Mouse (Mus musculus) intestine, embryonic 16.5 days (tissue): ENCODE measurements around the gene Gbf1. TPM values are rescaled to one million over a fixed set of nuclear protein-coding genes. Genes with fewer than 3 reads are reported as not detected.

Source experiments
- ATAC-seq: fragments of 200-750 bp; cut with Nextera tagmentation; 2 replicates; pipeline ENCODE4 v1.8.0; 2017; ENCODE audit warnings: moderate TSS enrichment, moderate library complexity
- H3K27ac ChIP-seq: fragments of 300-500 bp; sonication (generic); 2 replicates; pipeline ENCODE4 v1.5.1; 2014; ENCODE audit warnings: mild to moderate bottlenecking, low read length
- H3K27me3 ChIP-seq: fragments of 300-500 bp; sonication (generic); replicated peaks from 2 replicates; pipeline ENCODE4 v1.6.1; 2014; ENCODE audit warnings: low read length, control low read depth, mixed read lengths; ENCODE audit not compliant: control insufficient read depth, insufficient read depth
- H3K36me3 ChIP-seq: fragments of 300-500 bp; sonication (generic); 2 replicates; pipeline ENCODE4 v1.6.1; 2014; ENCODE audit warnings: low read length, control low read depth; ENCODE audit not compliant: control insufficient read depth, insufficient read depth
- H3K4me1 ChIP-seq: fragments of 300-500 bp; sonication (generic); 2 replicates; pipeline ENCODE4 v1.6.1; 2014; ENCODE audit warnings: low read length, control low read depth, mixed read lengths; ENCODE audit not compliant: control insufficient read depth, insufficient read depth
- H3K4me2 ChIP-seq: fragments of 300-500 bp; sonication (generic); 2 replicates; pipeline ENCODE4 v1.6.1; 2014; ENCODE audit warnings: low read depth, low read length, control low read depth
- H3K4me3 ChIP-seq: fragments of 300-500 bp; sonication (generic); 2 replicates; pipeline ENCODE4 v1.5.1; 2014; ENCODE audit warnings: mild to moderate bottlenecking, low read length
- H3K9ac ChIP-seq: fragments of 300-500 bp; sonication (generic); 2 replicates; pipeline ENCODE4 v1.6.1; 2014; ENCODE audit warnings: low read depth, low read length
- H3K9me3 ChIP-seq: fragments of 300-500 bp; sonication (generic); 2 replicates; pipeline ENCODE4 v1.6.1; 2016; ENCODE audit warnings: low read length, control low read depth; ENCODE audit not compliant: control insufficient read depth
- WGBS: fragments of 180-500 bp; shearing (Covaris S2); extraction: QIAGEN DNeasy Blood & Tissue Kit; methylation state at CpG from one replicate; pipeline ENCODE4 v1.1.7; 2014; 5-methylcytosine and 5-hydroxymethylcytosine counted together
- polyA plus RNA-seq: library from polyadenylated mRNA; unstranded; fragments of >200 nt; fragmentation: Nextera tagmentation; extraction: Ambion mirVana; gene quantifications from 2 replicates; pipeline ENCODE4 v1.2.1, GENCODE M21; 2015

Gbf1 gene
- polyA plus RNA-seq, 1 experiment from 2014 or later: 33.6 TPM

DNA sequence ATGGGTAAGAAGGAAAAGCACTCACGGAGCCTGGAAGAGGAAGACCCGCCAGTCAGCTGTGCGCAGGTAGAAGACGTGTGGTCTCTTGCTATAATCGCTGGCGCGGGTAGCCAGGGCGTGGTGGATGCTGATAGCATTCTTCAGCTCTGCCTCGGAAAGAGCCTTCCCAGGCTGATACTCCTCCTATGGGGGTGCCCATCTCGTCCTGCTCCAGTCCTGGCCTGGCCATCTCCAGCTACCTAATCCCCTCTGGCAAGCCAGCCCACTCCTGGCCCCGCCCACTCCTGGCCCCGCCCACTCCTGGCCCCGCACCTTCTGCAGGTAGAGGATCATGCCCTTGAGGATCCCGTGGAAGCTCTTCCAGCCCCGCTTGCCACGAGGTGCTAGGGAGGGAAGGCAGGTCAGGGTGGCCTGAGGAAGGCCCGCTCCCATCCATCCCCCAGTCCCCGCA is 161.9 kb downstream of the Gbf1 start:
- no peak overlapping the region for H3K27ac ChIP-seq
- WGBS: 24% methylated on average over 18 of the region's 18 CpGs
- peak overlapping the region; percentile 5 for H3K4me3 ChIP-seq
- peak overlapping the region; percentile 63; the same call in 1 of the 2 replicates for H3K4me2 ChIP-seq
- H3K4me1 ChIP-seq: peaks cover 26% of the 10 kb centered on the region
- H3K9me3 ChIP-seq: no peaks in the 10 kb centered on the region
- H3K36me3 ChIP-seq: 0 out of 2 replicates have a peak, but pooled peaks cover 8% of the 10 kb centered on the region
- ATAC-seq: no peak
- H3K9ac ChIP-seq: peak overlapping the region; percentile 29; the same call in 1 of the 2 replicates
- peaks cover 33% of the 10 kb centered on the region for H3K27me3 ChIP-seq

DNA sequence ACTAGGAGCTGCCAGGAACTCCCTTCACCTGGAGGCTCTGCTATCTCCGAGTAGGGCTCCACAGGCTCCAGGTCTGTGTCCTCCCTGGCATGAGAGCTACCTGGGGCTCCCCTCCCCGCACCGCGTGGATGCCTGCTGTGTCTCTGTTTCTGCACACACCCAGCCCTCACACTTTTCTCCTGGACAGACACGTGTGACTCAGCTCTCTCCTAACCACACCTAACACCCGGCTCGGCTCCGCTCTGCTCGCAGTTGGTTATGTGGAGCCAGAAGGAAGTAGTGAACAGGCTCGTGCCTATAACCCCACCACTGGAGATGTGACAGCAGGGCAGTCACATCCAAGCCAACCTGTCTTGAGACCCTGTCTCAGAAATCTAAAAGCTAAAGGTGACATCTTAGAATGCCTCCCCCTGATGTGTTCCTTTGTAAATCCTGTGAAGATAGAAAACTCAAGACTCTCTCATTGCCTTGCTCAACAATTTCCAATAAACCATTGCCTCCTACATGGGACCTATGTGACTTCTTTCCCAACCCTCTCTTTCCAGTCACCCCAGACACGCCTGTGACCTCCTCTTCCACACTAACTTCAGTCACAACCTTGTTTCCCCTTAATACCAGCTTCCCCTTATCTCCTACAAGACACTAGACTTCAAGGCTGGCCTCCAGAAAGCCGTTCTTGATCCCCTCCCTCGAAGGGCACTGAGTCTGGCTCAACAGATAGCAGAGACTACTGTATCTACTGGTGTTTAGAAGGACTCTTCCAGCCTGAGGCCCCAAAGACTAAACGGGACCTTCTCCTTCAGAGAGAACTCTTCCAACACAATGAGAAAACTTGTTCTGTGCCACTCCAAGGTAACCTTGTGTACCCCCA is 162.8 kb downstream of the Gbf1 start:
- H3K9me3 ChIP-seq: no peaks in the 10 kb centered on the region
- peaks cover 29% of the 10 kb centered on the region for H3K4me1 ChIP-seq
- peak overlapping the region; percentile 29; the same call in 1 of the 2 replicates for H3K9ac ChIP-seq
- WGBS: 27% methylated on average over 14 of the region's 14 CpGs
- H3K4me3 ChIP-seq: no peak overlapping the region; the same call in 1 of the 2 replicates
- peak overlapping the region; percentile 63 for H3K4me2 ChIP-seq
- peak; percentile 33 for ATAC-seq
- H3K36me3 ChIP-seq: 0 out of 2 replicates have a peak, but pooled peaks cover 8% of the 10 kb centered on the region
- H3K27ac ChIP-seq: peak overlapping the region; percentile 66
- H3K27me3 ChIP-seq: peaks cover 39% of the 10 kb centered on the region

DNA sequence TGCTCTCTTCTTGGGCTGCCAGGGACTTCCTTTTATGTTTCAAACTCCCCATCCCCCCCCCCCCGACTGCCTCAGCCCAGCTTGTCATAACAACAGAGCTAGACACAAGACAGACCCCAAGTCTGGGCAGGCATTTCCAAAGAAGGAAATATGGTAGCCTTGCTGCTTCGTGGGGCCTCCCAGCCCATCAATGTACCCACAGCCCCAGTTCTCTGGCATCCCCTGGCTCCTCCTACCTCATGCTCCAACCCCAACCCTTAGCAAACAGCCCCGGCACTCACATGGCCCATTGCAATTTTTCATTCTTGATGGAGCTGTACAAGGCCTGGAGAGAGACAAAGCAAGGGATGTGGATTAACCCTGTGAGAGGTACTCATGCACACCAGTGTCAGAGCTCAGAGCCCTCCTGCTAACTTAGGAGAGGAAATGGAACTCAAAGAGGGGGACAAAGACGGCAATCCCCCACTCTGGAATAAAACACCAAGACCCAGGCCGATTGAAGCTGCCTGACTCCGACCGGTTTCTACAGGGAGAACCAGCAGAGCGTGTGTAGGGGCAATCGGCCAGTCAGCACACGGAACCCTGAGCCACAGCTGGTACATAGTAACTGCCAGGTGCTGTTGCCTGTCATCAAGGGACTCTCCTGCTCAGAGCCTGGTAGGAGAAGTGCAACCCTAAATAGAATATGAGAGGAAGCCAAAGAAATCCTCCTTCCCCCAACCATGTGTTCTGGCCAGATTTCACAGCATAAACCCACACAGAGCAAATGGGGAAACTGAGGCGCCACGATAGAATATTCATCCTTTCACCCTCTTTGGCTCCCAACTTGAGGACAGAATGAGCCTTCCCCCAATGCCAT is 163.7 kb downstream of the Gbf1 start:
- peak overlapping the region; percentile 63 for H3K4me2 ChIP-seq
- H3K4me1 ChIP-seq: peaks cover 29% of the 10 kb centered on the region
- peak overlapping the region; percentile 77 for H3K27ac ChIP-seq
- H3K4me3 ChIP-seq: peak overlapping the region; percentile 58
- peak overlapping the region; percentile 73 for H3K9ac ChIP-seq
- 40% methylated on average over 12 of the region's 12 CpGs for WGBS
- H3K36me3 ChIP-seq: 0 out of 2 replicates have a peak, but pooled peaks cover 5% of the 10 kb centered on the region
- ATAC-seq: peak; percentile 61
- peaks cover 39% of the 10 kb centered on the region for H3K27me3 ChIP-seq
- no peaks in the 10 kb centered on the region for H3K9me3 ChIP-seq

DNA sequence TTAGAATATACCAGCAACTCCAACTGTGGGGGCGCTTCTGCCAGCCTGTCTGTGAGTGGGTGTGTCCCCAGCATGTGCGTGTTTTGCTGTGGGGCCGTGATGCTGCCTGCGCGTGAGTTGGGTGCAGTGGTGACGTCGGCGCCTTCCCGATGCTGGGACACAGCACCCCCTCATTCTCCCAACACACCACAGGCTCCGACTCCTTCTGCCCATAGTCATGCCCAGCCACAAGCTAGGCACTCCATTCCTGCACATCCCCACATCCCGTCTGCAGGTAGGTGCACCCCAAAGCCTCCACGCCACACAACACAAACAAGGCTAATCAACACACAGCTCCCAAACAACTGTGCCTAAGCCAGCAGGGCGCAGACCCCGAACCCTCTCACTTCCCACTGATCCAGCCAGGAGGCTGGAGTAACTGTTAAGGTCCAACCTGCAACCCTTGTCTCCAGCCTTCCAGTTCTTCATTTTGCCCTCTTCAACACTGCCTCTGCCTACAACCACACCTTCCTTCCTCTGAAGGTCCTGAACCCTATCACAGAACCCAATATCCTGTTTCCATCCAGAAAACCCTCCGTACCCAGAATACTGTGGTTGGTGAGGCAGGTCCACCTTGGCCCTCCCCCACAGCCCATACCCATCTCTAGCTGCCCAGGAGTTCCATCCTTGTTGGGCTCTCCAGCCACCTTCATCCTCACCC is 164.7 kb downstream of the Gbf1 start:
- Histone ChIP-seq H3K4me2 (peak overlapping the region; percentile 63), H3K9me3 (no peaks in the 10 kb centered on the region), H3K27ac (peak overlapping the region; percentile 77), H3K27me3 (peaks cover 40% of the 10 kb centered on the region), H3K9ac (peak overlapping the region; percentile 73), H3K4me3 (peak overlapping the region; percentile 58), H3K36me3 (0 out of 2 replicates have a peak, but pooled peaks cover 5% of the 10 kb centered on the region), H3K4me1 (peaks cover 39% of the 10 kb centered on the region)
- WGBS: 26% methylated on average over 15 of the region's 15 CpGs
- ATAC-seq: no peak

DNA sequence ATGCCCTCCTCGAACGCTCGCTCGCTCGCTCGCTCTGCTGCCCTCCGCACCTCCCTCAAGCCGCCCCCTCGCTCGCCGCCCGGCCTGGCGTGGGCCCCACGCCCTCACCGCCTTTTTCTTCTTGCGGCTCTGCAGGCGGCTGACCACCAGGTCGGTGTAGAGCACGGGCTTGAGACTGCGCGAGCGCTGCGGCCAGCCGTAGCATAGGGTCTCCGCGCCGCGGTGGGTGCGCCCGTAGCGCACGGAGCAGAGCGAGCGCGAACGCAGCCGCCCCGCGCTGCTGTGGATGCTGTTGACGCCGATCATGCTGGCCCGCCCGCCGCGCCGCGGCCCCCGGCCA is 165.2 kb downstream of the Gbf1 start:
- peak overlapping the region; percentile 73 for H3K9ac ChIP-seq
- H3K4me1 ChIP-seq: peaks cover 44% of the 10 kb centered on the region
- H3K27me3 ChIP-seq: peaks cover 44% of the 10 kb centered on the region
- 1% methylated on average over 48 of the region's 48 CpGs for WGBS
- ATAC-seq: 0 out of 2 replicates have a peak, but pooled peaks have one; percentile 0
- 0 out of 2 replicates have a peak, but pooled peaks cover 4% of the 10 kb centered on the region for H3K36me3 ChIP-seq
- H3K4me2 ChIP-seq: peak overlapping the region; percentile 63
- H3K4me3 ChIP-seq: peak overlapping the region; percentile 58
- no peaks in the 10 kb centered on the region for H3K9me3 ChIP-seq
- peak overlapping the region; percentile 77 for H3K27ac ChIP-seq

DNA sequence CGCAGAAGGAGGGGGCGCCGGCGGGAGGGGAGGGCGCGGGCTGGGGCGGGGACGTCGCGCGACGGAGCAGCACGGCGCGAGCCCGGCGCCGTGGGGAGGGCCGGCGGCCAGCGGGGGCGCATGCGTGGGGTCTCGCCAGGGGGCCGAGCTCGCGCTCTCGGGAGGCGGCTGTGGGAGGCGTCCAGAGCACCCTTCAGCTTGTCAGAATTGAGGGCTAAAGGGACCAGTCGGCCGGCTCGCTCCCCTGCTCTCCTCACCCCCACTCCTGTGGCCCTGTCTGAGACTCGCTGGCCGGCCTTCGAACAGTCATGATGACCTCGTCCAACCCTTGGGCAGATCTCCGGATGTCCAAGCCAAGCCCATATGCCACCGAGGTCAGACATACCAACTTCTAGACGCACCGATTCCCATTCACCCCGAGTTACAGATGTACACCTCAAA is 165.7 kb downstream of the Gbf1 start:
- peak overlapping the region; percentile 73 for H3K9ac ChIP-seq
- peak; percentile 27 for ATAC-seq
- H3K4me1 ChIP-seq: peaks cover 46% of the 10 kb centered on the region

DNA sequence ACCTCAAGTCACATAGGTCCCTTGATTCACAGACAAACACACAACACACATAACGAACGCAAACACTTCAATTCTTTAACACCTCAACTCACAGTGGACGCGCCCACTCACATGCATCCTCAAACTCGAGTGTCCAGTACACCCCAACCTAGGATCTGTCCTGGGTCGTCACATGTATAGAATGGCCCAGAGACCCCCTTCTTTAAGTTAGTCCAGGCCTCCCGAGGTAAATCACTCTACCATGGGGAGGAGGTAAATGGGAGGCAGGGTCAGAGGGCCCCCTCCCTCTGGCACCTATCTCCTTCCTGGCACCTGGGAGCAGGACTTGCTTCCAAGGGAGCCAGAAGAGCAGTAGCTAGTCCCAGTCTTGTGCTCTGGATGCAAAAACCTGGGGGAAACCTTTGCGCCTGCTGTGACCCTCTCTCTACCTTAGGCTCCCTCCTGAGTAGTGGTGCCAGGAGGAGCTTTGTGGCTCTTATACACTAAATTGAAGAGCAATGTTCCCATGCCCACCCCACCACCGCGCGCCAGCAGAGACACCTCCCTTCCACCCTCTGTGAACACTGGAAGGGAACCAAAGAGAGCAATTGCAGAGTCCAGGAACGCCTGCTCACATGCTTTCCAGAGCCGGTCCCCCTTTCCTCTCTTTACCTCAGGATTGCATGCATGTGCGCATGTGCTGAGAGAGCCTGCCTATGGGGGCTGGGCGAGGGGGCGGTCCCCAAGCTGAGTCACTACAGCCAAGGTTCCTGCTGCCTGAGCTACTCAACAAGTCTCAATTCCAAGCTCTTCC is 166.5 kb downstream of the Gbf1 start:
- no peak for ATAC-seq
- Histone ChIP-seq H3K36me3 (no peaks in the 10 kb centered on the region), H3K4me3 (peak overlapping the region; percentile 58), H3K4me2 (peak overlapping the region; percentile 63), H3K9ac (peak overlapping the region; percentile 1; the same call in 1 of the 2 replicates), H3K27ac (peak overlapping the region; percentile 67), H3K4me1 (peaks cover 46% of the 10 kb centered on the region), H3K9me3 (no peaks in the 10 kb centered on the region), H3K27me3 (peaks cover 57% of the 10 kb centered on the region)
- 11% methylated on average over 16 of the region's 16 CpGs for WGBS

More for the DNA sequence above, 165.7 kb downstream of the Gbf1 start:
- Histone ChIP-seq H3K9me3 (no peaks in the 10 kb centered on the region), H3K4me2 (peak overlapping the region; percentile 63), H3K27me3 (peaks cover 50% of the 10 kb centered on the region), H3K36me3 (no peaks in the 10 kb centered on the region), H3K4me3 (peak overlapping the region; percentile 58), H3K27ac (peak overlapping the region; percentile 77)
- WGBS: 1% methylated on average over 32 of the region's 42 CpGs

DNA sequence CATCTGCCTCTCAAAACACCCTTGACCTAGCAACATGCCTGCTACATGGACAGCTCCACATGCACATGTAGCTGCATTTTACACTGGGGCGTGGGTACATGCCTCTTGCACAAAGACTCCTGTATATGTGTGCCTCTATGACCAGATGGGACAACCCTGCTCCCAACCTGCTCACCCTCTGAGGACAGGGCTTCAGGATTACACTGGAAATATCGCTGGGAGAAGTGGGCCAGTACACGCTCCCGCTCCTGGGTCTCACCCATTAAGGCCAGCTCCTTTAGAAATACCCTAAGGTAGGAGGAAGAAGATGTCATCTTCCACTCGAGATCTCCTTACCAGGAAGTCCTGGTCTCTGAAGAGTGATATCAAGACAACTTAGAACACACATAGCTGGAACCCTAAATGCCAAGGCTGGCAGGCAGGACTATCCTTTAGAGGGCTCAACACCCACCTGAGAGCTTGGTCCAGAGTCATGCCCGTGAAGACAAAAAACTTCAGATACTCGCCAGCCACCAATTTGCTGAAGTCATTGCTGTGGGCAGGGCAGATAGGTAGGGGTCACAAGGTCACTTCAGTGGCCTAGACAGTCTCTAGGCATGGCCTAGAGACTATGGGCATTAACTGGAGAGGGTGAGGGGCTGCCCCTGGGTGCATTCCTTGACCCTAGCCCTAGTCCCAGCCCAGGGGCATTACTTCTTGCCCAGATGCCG is 167.9 kb downstream of the Gbf1 start:
- ATAC-seq: no peak
- WGBS: 85% methylated on average over 8 of the region's 8 CpGs
- Histone ChIP-seq H3K9me3 (no peaks in the 10 kb centered on the region), H3K4me1 (peaks cover 36% of the 10 kb centered on the region), H3K27me3 (peaks cover 61% of the 10 kb centered on the region), H3K9ac (no peak overlapping the region), H3K4me3 (no peak overlapping the region), H3K36me3 (no peaks in the 10 kb centered on the region), H3K4me2 (no peak overlapping the region), H3K27ac (no peak overlapping the region)
